Mouse (Mus musculus) limb, embryonic 14.5 days (tissue): Measurements from ENCODE around the gene Med13l. TPM values are rescaled to one million over a fixed set of nuclear protein-coding genes. Genes with fewer than 3 reads are reported as not detected.

ENCODE experiments used
- ATAC-seq: fragments of 200-750 bp; cut with Nextera tagmentation; 2 replicates; pipeline ENCODE4 v1.8.0; 2017; ENCODE audit warnings: low read depth, moderate number of reproducible peaks, moderate TSS enrichment; ENCODE audit not compliant: low FRiP score
- DNase-seq: peaks from one replicate; pipeline ENCODE4 v3.0.0-alpha.2; 2015; ENCODE audit warnings: low spot score
- H3K27ac ChIP-seq: fragments of 300-500 bp; sonication (generic); replicated peaks from 2 replicates; pipeline ENCODE4 v1.5.1; 2014; ENCODE audit warnings: low read depth, mild to moderate bottlenecking, low read length, moderate library complexity, mixed read lengths
- H3K27me3 ChIP-seq: fragments of 300-500 bp; sonication (generic); 2 replicates; pipeline ENCODE4 v1.6.1; 2014; ENCODE audit warnings: low read length, mixed read lengths; ENCODE audit not compliant: control insufficient read depth, insufficient read depth
- H3K36me3 ChIP-seq: fragments of 300-500 bp; sonication (generic); 2 replicates; pipeline ENCODE4 v1.6.1; 2014; ENCODE audit warnings: mild to moderate bottlenecking, low read length, moderate library complexity, mixed read lengths; ENCODE audit not compliant: control insufficient read depth, insufficient read depth
- H3K4me1 ChIP-seq: fragments of 300-500 bp; sonication (generic); 2 replicates; pipeline ENCODE4 v1.6.1; 2014; ENCODE audit warnings: antibody characterized with exemption, low read length, mixed read lengths; ENCODE audit not compliant: control insufficient read depth, insufficient read depth
- H3K4me2 ChIP-seq: fragments of 300-500 bp; sonication (generic); replicated peaks from 2 replicates; pipeline ENCODE4 v1.6.1; 2014; ENCODE audit warnings: low read depth, mild to moderate bottlenecking, low read length, moderate library complexity; ENCODE audit not compliant: severe bottlenecking
- H3K4me3 ChIP-seq: fragments of 300-500 bp; sonication (generic); replicated peaks from 2 replicates; pipeline ENCODE4 v1.5.1; 2014; ENCODE audit warnings: low read length
- H3K9ac ChIP-seq: fragments of 300-500 bp; sonication (generic); 2 replicates; pipeline ENCODE4 v1.6.1; 2014; ENCODE audit warnings: mild to moderate bottlenecking, low read depth, low read length, moderate library complexity; ENCODE audit not compliant: severe bottlenecking
- H3K9me3 ChIP-seq: fragments of 300-500 bp; sonication (generic); 2 replicates; pipeline ENCODE4 v1.6.1; 2016; ENCODE audit warnings: low read length; ENCODE audit not compliant: control insufficient read depth
- POLR2A ChIP-seq: fragments of 200-500 bp; IDR thresholded peaks from 2 replicates; pipeline ENCODE4 v1.8.0; 2012; ENCODE audit warnings: inconsistent platforms, mild to moderate bottlenecking, moderate library complexity, borderline replicate concordance; ENCODE audit not compliant: insufficient read depth, insufficient read length; ENCODE audit errors: extremely low read depth
- WGBS: fragments of 180-500 bp; shearing (Covaris S2); extraction: QIAGEN DNeasy Blood & Tissue Kit; methylation state at CpG from one replicate; pipeline ENCODE4 v1.1.7; 2014; 5-methylcytosine and 5-hydroxymethylcytosine counted together
- polyA plus RNA-seq, 2 experiments: library from polyadenylated mRNA; depleted of rRNA in 1 of 2; stranded (reverse) in 1 of 2; unstranded in 1 of 2; fragments of >200 nt; fragmentation: Nextera tagmentation in 1 of 2; extraction: Ambion mirVana in 1 of 2; gene quantifications; 2 replicates each; pipeline versions ENCODE4 v1.2.1 to v1.2.3; 2012 to 2014

Gene Med13l
- polyA plus RNA-seq, 2 experiments = 17.8 to 19.8 TPM

DNA sequence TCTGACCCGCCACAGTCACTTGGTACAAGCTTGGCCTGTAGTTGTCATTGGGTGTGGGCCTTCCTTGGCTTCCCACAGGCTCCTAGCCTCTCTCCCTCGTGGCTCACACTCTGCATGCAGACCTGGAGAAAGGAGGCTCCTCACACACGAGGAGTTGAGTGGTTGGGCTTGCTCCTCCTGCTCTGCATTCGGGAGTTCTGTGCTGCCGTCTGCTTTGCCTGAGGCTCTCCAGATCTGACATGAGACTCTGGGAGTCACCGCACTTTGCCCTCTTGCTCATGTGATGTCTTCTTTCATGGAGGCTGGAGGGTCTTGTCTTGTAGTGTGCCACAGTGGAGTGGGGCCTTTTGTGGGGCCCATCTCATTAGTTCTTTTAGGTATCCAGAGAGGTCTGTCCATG, 26.1 kb downstream of the Med13l start:
- Histone ChIP-seq H3K4me1 (peaks cover 47% of the 10 kb centered on the region), H3K9ac (no peak overlapping the region), H3K4me2 (no peak overlapping the region), H3K36me3 (no peaks in the 10 kb centered on the region), H3K4me3 (no peak overlapping the region), H3K27me3 (no peaks in the 10 kb centered on the region), H3K9me3 (no peaks in the 10 kb centered on the region), H3K27ac (no peak overlapping the region)
- DNase-seq = no peak
- no peak for ATAC-seq
- 31% methylated on average over 6 of the region's 6 CpGs for WGBS
- TF ChIP-seq POLR2A = no peak

DNA sequence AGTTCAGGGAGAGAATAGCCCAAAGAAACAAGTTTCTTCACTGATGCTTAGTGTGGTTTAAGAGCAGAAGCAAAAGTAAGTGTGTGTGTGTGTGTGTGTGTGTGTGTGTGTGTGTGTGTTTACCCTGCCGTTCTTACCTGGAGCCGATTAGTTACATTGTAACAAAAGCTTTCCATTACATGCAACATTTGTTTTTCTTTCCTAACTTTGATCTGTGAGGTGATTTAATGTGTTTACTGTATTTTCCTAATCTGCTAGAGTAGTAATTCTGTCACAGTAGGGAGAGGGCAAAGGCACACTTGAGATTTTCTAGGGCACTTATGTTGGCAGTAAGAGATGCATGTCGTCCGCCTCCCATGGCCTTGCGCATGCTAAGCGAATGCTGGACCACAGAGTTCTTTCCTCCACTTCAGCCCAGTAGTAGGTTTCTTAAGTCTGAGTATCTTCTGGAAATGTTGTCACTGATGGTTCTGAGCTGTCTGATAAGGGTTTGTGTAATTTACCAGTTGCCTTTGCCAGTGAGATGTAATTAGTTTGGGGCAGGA, 28.0 kb downstream of the Med13l start:
- ATAC-seq (no peak), DNase-seq (no peak)
- no peak overlapping the region for H3K4me2 ChIP-seq
- H3K27me3 ChIP-seq = no peaks in the 10 kb centered on the region
- no peak overlapping the region for H3K4me3 ChIP-seq
- 62% methylated on average over 6 of the region's 6 CpGs for WGBS
- H3K4me1 ChIP-seq = peaks cover 58% of the 10 kb centered on the region
- no peaks in the 10 kb centered on the region for H3K9me3 ChIP-seq
- no peak overlapping the region; the same call in 1 of the 2 replicates for H3K27ac ChIP-seq
- no peak overlapping the region for H3K9ac ChIP-seq
- no peaks in the 10 kb centered on the region for H3K36me3 ChIP-seq
- no peak for TF ChIP-seq POLR2A

DNA sequence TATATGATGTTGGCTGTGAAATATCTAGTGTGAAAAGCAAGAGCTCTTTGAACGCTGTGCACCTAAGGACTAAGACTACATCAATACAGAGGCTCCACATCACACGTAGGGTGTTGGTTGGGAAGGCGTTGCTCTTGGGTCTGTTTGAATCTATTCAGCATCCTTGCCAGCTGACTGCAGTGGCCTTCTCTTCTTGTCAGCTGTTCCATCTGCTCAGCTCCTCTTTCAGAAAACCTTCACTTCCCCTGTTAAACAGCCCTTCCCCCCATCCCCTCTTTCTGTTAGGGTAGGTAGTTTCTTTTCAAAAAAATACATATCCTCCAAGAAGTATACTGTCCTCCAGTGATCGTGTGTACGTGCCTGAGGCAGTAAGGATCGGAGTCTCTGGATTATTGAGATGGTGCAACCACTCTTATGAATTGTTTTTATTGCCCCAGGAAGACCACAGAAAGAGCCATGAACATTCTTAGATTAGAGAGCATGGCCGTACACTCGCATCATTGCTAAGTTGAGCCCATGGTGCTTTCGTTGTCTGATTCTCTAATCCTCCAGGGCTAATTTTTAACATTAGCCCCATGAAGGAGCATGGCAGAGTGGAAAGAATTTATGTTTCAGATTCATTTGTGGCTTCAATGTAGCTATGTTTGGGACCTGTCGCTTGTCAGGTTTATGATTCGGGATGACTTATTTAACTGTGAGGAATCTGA, 28.9 kb downstream of the Med13l start:
- 57% methylated on average over 11 of the region's 11 CpGs for WGBS
- no peaks in the 10 kb centered on the region for H3K27me3 ChIP-seq
- H3K4me1 ChIP-seq = peaks cover 58% of the 10 kb centered on the region
- no peak for TF ChIP-seq POLR2A
- H3K4me3 ChIP-seq = no peak overlapping the region
- H3K27ac ChIP-seq = no peak overlapping the region
- H3K4me2 ChIP-seq = no peak overlapping the region
- no peak overlapping the region for H3K9ac ChIP-seq
- H3K36me3 ChIP-seq = no peaks in the 10 kb centered on the region
- H3K9me3 ChIP-seq = no peaks in the 10 kb centered on the region
- ATAC-seq (no peak), DNase-seq (no peak)

DNA sequence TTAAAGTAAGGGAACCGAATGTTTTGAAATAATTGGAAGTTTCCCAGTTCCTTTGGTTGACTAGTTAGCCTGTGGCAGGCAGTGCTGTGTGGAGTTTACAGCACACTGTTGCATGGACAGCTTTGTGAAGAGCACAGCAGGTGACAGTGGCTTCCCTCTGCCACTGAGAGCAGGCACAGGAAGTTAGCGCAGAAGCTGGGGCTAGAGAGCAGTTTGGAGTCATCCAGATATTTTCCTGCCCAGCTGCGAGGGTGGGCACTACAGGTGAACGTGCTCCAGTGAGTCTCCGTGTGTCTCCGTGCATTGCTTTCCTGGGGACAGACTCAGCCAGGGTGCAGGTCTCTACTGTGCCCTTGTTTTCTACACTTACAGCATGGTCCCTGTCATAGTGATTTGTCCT, 30.4 kb downstream of the Med13l start:
- ATAC-seq (no peak), DNase-seq (no peak)
- Histone ChIP-seq H3K27ac (no peak overlapping the region), H3K27me3 (no peaks in the 10 kb centered on the region), H3K36me3 (peaks cover 4% of the 10 kb centered on the region; the same call in 1 of the 2 replicates), H3K9me3 (no peaks in the 10 kb centered on the region), H3K4me2 (no peak overlapping the region), H3K9ac (no peak overlapping the region), H3K4me1 (peaks cover 53% of the 10 kb centered on the region), H3K4me3 (no peak overlapping the region)
- TF ChIP-seq POLR2A = no peak
- WGBS = 40% methylated on average over 6 of the region's 6 CpGs

DNA sequence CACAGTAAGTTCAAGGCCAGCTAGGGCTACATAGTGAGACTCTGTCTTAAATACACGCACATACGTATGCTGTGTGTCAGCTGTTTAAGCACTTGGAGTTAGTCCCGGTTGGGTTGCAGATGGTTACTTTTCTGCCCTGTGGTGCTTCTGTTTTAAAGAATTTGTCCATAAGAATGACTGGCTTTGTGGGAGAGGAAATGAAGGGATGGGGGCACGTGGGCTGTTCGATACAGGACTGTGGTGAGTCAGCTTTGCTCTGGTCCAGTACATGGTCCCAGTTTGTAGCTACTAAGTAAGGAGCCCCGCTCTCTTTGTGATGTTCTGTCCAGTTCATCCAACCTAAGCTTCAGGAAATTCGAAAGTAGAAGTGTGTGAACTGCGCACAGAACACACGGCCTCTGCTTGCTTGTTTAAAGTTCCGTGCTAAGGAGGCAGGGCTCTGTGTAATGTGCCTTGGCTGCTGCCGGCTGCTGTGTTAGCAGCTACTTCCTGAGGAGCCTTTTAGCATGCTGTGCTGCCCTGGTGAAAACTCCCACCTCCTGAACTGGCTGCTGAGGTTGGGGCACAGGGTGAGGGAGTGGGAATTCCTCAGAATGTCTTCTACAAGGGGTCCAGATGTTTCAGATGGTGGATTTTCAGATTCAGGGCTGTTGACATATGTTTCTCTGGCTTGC, 31.5 kb downstream of the Med13l start:
- H3K27me3 ChIP-seq = no peaks in the 10 kb centered on the region
- H3K27ac ChIP-seq = 0 out of 2 replicates have a peak overlapping the region, but pooled peaks have one; percentile 52
- no peak overlapping the region for H3K9ac ChIP-seq
- H3K4me3 ChIP-seq = 0 out of 2 replicates have a peak overlapping the region, but pooled peaks have one; percentile 8
- ATAC-seq = 0 out of 2 replicates have a peak, but pooled peaks have one; percentile 23
- DNase-seq = no peak
- peak overlapping the region; percentile 29 for H3K4me2 ChIP-seq
- no peak for TF ChIP-seq POLR2A
- 27% methylated on average over 11 of the region's 11 CpGs for WGBS
- H3K36me3 ChIP-seq = peaks cover 8% of the 10 kb centered on the region; the same call in 1 of the 2 replicates
- H3K4me1 ChIP-seq = peaks cover 48% of the 10 kb centered on the region
- no peaks in the 10 kb centered on the region for H3K9me3 ChIP-seq
